Mouse (Mus musculus): Measurements from ENCODE around the gene Larp4.

The Larp4 gene

DNA sequence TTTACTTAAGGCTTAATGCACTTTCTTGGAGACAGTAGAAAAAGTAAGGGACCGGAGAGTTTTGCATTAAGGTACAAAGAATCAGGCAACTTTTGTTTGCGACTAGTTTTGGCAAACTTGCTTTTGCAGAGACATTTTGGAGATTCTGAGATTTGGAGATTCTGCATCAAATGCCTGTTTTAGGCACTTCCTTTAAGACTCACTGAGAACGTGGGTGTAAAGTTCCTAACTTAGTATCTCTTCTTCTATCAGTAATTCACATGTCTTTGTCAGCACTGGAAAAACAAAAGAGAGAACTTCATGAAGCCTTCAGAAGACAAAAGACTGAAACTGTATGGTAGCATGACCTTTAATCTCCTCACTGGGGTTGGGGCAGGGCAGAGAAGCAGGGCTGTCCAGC is 87.8 kb downstream of the Larp4 start:
- DNase-seq (ENCODE audit: low read depth, low spot score) = no peak

DNA sequence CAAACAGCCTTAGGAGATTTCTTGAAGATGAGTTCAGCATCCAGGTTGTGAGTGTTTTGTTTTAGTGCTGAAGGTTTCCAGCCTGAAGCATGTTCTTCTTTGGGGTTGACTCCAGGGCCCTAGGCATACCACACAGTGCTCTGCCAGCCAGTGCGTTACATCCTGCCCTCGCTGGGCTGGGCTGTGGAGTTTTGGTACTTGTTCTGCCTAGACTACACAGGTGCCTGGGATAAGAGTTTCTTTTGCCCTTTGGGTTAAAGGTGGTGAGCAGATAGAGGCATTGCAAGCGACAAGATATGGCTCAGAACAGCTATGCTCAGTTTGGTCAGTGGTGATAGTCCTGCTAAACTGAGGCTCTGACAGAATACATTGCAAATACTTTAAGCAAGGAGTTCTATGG is 88.3 kb downstream of the Larp4 start:
- DNase-seq (ENCODE audit: low read depth, low spot score) = no peak

DNA sequence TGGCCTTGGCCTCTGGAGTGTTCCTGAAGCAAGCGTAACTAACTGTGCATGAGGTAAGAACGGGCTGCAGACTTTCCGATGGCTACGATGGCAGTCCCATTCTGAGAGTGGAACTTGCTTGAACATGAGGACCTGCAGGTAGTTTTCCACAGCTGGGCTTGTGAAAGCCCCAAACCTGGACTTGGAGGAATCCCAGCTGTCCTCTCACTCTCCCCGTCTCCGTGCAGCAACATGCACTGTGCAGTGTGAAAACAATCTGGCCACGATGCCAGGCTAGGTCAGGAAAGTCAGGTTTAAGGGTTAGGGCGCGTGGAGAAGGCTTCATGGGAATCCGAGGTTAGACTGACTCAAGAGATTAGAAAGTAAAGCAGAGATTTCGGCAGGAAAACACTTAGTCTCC is 89.0 kb downstream of the Larp4 start:
- no peak for DNase-seq (ENCODE audit: low read depth, low spot score)

DNA sequence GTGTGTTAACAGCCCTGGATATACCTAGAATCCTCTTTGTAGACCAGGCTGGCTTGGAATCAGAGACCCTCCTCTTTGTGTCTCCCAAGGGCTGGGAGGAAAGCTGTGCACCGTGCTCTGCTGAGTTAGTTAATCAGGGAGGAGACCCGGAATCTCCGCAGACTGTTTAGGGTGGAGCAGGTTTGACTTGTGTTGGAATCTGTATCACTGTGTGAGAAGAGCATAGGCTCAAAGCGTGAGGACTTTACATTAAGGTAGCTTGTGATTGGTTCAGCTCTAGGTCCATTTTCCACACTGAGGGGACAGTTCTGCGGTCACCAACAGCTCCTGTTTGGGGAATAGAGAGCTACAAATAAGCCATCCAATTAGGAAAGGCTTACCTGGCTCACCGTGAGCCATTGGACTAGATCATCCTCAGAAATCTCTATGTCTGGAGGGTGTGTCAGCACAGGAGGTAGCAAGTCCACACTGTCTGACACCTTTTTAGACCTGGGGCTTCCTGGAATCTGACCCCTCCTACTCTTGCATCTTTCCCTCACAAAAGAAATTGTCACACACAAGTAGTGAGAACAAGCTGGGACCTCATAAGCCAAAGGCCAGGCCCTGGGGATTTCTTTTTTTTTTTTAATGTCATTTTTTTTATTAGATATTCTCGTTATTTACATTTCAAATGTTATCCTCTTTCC is 89.9 kb downstream of the Larp4 start:
- no peak for DNase-seq (ENCODE audit: low read depth, low spot score)

DNA sequence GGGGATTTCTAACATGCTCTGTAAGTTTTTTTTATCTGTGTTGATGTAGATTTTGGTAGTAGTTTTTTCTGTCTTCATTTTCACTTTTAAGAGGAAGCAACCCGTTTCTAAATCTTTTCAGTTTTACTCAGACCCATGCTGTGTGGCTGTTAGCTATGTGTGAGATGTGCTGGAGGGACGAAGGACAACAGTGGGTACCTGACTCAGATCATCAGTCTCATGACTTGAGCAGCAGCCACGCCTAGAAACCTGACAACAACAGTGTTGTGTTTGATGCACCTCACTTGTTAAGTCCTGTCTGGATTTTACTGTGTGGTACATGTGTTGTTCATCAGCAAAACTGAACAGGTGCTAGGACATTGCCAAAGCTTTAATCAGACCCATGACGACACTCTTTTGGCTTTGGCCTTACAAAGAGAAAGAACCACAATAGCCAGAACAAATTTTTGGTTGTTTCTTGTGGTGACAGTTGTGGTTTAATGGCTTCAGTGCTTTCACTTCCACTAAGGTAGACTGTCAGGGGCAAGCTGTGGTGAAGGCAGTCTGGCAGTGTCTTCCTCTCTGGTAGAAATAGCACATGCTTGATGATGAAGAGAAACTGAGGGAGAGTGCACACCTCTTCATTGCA is 90.8 kb downstream of the Larp4 start:
- DNase-seq (ENCODE audit: low read depth, low spot score) = no peak

DNA sequence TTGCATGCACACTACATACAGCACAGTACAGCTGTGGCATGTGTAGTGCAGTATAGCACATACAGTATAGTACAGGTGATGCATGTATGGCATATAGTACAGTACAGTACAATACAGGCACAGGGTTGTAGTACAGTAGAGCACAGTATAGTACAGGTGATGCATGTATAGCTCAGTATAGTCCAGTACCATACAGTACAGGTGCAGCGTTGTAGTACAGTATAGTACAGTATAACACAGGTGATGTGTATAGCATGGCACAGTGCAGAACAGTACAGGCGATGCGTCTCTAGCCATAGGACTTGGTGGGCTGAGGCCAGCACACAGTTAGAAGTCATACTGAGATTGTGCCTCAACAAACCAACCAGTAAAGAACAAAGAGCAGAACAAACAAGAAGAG is 91.5 kb downstream of the Larp4 start:
- DNase-seq (ENCODE audit: low read depth, low spot score) = no peak

DNA sequence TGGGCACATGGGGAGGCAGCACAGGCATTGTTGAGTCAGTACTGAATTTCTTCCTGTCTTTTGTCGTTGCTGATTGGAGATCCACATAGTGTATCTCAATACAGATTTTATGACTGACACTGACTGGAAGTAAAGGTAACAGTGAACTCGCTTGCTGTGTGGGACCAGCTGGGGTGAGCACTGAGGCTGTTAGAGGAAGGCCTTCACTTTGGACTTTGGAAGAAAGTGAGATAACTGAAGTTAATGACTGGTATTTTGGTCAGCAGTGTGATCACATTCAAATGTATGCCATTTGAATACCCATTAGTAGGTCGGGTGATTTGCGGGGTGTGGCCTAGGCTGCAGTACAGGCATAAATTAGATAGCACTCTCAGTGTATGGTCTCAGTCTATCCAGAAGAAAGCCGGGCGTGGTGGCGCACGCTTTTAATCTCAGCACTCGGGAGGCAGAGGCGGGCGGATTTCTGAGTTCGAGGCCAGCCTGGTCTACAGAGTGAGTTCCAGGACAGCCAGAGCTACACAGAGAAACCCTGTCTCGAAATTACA is 93.4 kb downstream of the Larp4 start:
- DNase-seq (ENCODE audit: low read depth, low spot score) = no peak

Data from mesoderm, embryonic 11.5 days (tissue).